Mouse (Mus musculus) thymus, adult 2 months (tissue): Measurements from ENCODE around the gene Mrc2. TPM values are rescaled to one million over a fixed set of nuclear protein-coding genes. Genes with fewer than 3 reads are reported as not detected.

Source experiments
- DNase-seq: peaks from one replicate; pipeline ENCODE4 v3.0.0; 2021
- H3K27ac ChIP-seq: fragments of 200-500 bp; 2 replicates; pipeline ENCODE4 v1.5.1; 2012; ENCODE audit warnings: low read length, control low read depth; ENCODE audit not compliant: control insufficient read depth, insufficient read depth
- H3K27me3 ChIP-seq: fragments of 200-500 bp; 2 replicates; pipeline ENCODE4 v1.6.1; 2012; ENCODE audit warnings: mild to moderate bottlenecking, low read length, moderate library complexity, mixed read lengths; ENCODE audit not compliant: control insufficient read depth, insufficient read depth
- H3K36me3 ChIP-seq: fragments of 200-500 bp; 2 replicates; pipeline ENCODE4 v1.6.1; 2012; ENCODE audit warnings: mild to moderate bottlenecking, low read length, moderate library complexity; ENCODE audit not compliant: control insufficient read depth, insufficient read depth
- H3K4me1 ChIP-seq: fragments of 200-500 bp; replicated peaks from 2 replicates; pipeline ENCODE4 v1.6.1; 2012; ENCODE audit warnings: low read length; ENCODE audit not compliant: control insufficient read depth, insufficient read depth
- H3K4me3 ChIP-seq: fragments of 200-500 bp; 2 replicates; pipeline ENCODE4 v1.5.1; 2012; ENCODE audit warnings: mild to moderate bottlenecking, low read length, control low read depth, moderate library complexity; ENCODE audit not compliant: control insufficient read depth, insufficient read depth
- CTCF ChIP-seq: fragments of 200-500 bp; IDR thresholded peaks from 2 replicates; pipeline ENCODE4 v1.5.1; 2012; ENCODE audit warnings: mild to moderate bottlenecking, control low read depth, low read length, moderate library complexity, borderline replicate concordance; ENCODE audit not compliant: control insufficient read depth, poor library complexity, insufficient read depth; ENCODE audit errors: extremely low read depth
- POLR2A ChIP-seq: fragments of 200-500 bp; IDR thresholded peaks from 2 replicates; pipeline ENCODE4 v1.6.1; 2012; ENCODE audit warnings: mild to moderate bottlenecking, low read length, control low read depth, moderate library complexity; ENCODE audit not compliant: control insufficient read depth, poor library complexity, insufficient read depth; ENCODE audit errors: extremely low read depth
- WGBS: fragments of 180-500 bp; shearing (Covaris S2); methylation state at CpG from one replicate; pipeline ENCODE4 v1.1.7; 2018; 5-methylcytosine and 5-hydroxymethylcytosine counted together
- polyA plus RNA-seq: library from polyadenylated mRNA; depleted of rRNA; stranded (reverse); fragments of >200 nt; gene quantifications from 2 replicates; pipeline ENCODE4 v1.2.3, GENCODE M21; 2012; rRNA removed

Mrc2 gene
- polyA plus RNA-seq, 1 experiment, result 4.6 TPM

DNA sequence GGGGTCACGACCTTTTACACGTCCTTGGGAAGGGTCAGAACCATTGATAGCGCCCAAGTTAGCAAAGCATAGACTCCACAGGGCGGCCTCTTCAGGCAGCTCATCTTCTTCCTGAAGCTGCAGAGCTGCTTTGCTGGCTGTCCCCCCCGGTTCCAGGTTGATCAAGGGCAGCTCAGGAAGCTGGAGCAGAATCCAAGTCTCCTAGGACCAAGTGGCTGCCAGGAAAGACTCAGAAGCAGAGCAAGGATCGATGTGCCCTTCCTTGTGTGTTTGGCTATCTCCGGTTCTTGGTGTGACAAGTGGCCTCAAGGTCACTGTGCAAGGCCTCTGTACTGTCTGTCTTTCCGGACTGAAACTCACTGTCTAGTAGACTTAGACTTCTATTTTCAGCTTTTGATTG is 81.4 kb downstream of the Mrc2 start:
- no peak for DNase-seq
- Histone ChIP-seq H3K4me1 (no peaks in the 10 kb centered on the region), H3K27ac (no peak overlapping the region)

DNA sequence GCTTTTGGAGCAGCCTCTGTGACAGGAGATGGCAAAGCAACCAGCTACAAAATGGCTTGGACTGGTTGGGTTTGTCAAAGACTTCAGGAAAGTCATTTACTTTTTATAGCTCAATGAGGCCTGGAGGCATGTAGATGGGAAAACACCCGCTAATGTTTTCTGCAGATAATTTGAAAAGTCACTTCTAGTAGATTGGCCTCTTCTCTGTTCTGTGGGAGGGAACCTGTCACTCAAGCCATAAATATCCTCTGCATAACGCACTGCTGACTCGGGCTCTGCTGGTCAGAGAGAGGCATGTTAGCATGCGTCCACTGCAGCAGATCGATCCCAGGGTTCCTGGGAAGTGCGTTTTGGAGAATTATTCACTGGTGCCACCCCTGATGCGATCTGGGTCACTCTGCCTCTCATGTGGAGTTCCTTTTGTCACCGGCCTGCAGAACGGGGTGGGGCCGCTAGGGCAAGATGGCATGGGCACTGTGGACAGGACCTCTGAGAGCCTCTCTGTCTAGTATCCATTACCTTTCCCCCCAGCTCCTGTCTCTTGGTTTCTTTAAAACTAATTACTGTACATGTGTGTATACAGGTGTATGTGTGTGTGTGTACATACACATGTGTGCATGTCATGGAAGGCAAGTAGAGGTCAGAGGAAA is 82.2 kb downstream of the Mrc2 start:
- H3K4me3 ChIP-seq, result no peak overlapping the region
- 77% methylated on average over 10 of the region's 10 CpGs for WGBS
- DNase-seq, result no peak
- no peaks in the 10 kb centered on the region for H3K4me1 ChIP-seq
- TF ChIP-seq CTCF, result no peak
- no peak for TF ChIP-seq POLR2A
- H3K27me3 ChIP-seq, result no peaks in the 10 kb centered on the region
- no peak overlapping the region for H3K27ac ChIP-seq
- no peaks in the 10 kb centered on the region for H3K36me3 ChIP-seq

More for the DNA sequence above, 81.4 kb downstream of the Mrc2 start:
- Histone ChIP-seq H3K4me3 (no peak overlapping the region), H3K36me3 (no peaks in the 10 kb centered on the region), H3K27me3 (no peaks in the 10 kb centered on the region)
- WGBS, result 89% methylated on average over 8 of the region's 8 CpGs
- no peak for TF ChIP-seq POLR2A
- TF ChIP-seq CTCF, result no peak

DNA sequence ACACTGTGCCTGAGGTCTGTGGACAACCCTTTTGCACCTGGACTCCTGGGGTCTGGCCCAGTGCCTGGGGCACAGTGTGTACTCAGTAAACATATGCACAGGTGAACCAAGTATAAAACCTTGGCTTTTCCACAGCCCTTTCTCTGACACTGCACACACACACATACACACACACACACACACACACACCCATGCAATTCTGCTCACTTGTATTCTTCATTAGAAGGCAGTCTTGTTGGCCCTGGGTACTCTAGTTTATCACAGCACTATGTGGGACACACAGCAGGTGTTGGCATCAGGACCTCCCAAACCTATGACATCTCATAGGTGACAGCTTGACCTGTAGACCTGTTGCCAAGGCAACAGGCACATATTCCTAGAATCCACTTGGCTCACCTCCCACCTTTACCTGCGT is 83.4 kb downstream of the Mrc2 start:
- Histone ChIP-seq H3K27ac (no peak overlapping the region), H3K4me1 (no peaks in the 10 kb centered on the region), H3K36me3 (no peaks in the 10 kb centered on the region), H3K27me3 (no peaks in the 10 kb centered on the region), H3K4me3 (no peak overlapping the region)
- TF ChIP-seq POLR2A (no peak), CTCF (no peak)
- 94% methylated on average over 1 of the region's 1 CpGs for WGBS
- DNase-seq, result no peak

DNA sequence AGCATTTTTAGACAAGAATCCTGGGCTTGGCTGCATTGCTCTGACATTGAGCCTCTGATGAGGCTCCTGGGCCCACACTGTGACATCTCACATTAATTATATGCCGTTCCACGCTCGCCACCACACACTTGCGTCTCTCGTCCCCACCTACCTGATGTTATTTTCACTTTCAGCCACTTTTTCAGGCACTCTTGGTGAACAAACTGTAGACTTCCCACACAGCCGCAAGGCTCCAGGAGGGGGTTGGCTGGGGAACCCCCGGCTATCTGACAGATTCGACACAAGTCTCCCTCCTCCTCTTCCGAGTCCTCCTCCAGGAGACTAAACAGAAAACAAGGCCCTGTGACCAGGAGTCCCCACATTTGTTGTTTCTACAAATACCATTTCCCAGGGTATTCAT is 92.8 kb downstream of the Mrc2 start:
- Histone ChIP-seq H3K27me3 (no peaks in the 10 kb centered on the region), H3K4me3 (no peak overlapping the region), H3K27ac (no peak overlapping the region), H3K4me1 (no peaks in the 10 kb centered on the region), H3K36me3 (no peaks in the 10 kb centered on the region)
- WGBS, result 95% methylated on average over 9 of the region's 9 CpGs
- DNase-seq, result no peak
- TF ChIP-seq POLR2A (no peak), CTCF (no peak)

DNA sequence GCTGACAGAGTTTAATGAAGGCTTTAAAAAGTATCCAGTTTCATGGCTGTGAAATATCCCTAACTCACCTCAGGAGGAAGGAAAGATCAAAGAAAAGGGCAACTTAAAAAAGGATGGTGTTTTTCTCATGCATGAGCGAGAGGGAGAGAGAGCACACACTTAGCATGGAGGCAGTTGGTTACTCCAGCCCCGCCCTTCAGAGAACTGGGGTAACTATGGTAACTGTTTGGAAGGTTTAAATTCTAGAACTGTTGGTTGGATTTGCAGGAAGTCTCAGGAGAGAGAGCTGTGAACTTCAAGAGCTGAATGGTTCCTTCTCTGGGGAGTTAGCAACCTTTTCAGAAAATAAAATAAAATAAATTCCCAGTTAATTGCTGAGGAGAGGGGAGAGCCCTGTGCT is 96.2 kb downstream of the Mrc2 start:
- TF ChIP-seq POLR2A, result no peak
- TF ChIP-seq CTCF, result no peak

DNA sequence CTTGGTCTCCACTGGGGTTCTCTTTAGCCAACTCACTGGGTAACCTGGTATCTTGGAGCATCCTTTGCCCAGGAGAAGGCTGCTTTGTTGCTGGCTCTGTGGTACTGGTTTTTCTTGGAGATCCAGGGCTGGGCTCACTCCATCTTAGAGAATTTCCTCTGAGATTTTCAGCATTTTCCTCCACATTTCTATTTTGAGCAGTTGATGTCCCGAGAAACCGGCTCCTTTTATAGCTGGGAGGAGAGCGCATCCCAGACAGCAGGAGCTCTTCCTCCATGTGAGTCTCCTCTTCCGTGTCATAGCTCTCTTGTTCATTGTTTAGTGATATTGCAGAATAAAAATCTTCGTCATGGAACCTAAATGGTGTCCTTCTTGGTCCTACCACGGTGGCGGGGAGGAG is 97.8 kb downstream of the Mrc2 start:
- 93% methylated on average over 7 of the region's 7 CpGs for WGBS
- no peak overlapping the region for H3K27ac ChIP-seq

More for the DNA sequence above, 96.2 kb downstream of the Mrc2 start:
- Histone ChIP-seq H3K4me1 (no peaks in the 10 kb centered on the region), H3K4me3 (no peak overlapping the region), H3K27ac (no peak overlapping the region), H3K36me3 (no peaks in the 10 kb centered on the region), H3K27me3 (no peaks in the 10 kb centered on the region)
- WGBS, result 55% methylated on average over 2 of the region's 2 CpGs
- DNase-seq, result no peak

More for the DNA sequence above, 97.8 kb downstream of the Mrc2 start:
- DNase-seq, result no peak
- Histone ChIP-seq H3K27me3 (no peaks in the 10 kb centered on the region), H3K4me1 (no peaks in the 10 kb centered on the region), H3K36me3 (no peaks in the 10 kb centered on the region), H3K4me3 (no peak overlapping the region)
- TF ChIP-seq POLR2A (no peak), CTCF (no peak)

Other genes with a start within 250 kb of the Mrc2 start
- 0.15 TPM in 1 of 2 replicates, not detected in the other for gene Efcab3, start 229.1 kb upstream of the Mrc2 start, polyA plus RNA-seq
- 20.2 and 20.4 TPM in 2 replicates for gene Mettl2, start 166.2 kb upstream of the Mrc2 start, polyA plus RNA-seq
- not detected in 2 replicates for gene Gm10842, start 145.8 kb upstream of the Mrc2 start, polyA plus RNA-seq
- gene Tlk2, start 113.8 kb upstream of the Mrc2 start, polyA plus RNA-seq, result 28.6 and 31.6 TPM in 2 replicates
- gene March10, start 164.1 kb downstream of the Mrc2 start, polyA plus RNA-seq, result 0.07 TPM in 1 of 2 replicates, not detected in the other